Mouse (Mus musculus): ENCODE measurements around the gene Slc30a5.
"Not testable (repeated sequence)": the region's sequence is repeated elsewhere in the genome, so short reads cannot be mapped to it uniquely, and the experiment has no call there.

The Slc30a5 gene

DNA sequence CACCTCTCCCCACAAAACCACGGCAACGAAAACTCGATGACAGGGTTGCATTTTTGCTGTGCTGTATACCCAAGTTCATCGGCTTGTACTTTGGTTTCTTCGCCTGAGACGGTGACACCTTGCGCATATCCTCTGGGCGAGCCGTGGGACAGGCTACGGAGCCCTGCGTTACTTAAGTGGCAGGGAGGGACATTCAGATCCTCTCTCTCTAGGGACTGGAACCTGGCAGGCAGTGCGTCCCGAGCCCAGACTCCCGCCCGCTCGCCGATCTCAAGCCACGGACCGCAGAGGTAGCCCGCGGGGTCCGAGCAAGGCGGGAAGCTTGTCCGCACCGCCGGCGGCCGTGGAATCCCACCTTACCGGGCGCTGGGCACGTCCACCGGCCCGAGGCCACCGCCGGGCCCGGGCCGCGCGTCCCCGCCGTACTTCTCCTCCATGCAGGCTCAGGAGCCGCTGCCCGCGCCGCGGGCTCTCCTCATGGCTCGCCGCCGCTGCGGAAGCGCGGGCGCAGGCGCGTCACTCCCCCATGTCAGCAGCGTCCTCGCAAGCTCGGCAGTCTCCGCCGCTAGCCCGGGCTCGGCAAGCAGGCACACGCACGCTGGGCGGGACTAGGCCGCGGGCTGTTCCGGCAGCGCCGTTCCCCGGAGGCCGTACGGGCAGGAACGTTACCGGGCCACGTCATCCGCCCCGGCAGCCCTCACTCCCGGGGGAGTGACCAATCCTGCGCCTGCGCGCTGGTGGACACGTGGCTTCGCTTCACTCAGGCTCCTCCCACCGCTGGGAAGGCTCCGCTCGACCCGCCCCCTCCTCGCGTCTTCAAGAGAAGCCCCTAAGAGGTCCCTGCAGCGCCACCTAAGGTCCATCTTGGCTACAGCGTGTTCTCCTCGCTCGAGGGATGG lies at the start of gene Slc30a5:
Gene Slc30a5 (minus strand): TSS at position 687 of the 899 bp plus-strand sequence.
- peak; percentile 97 to 99 for DNase-seq (ENCODE audit: low spot score in 2 of 2)

DNA sequence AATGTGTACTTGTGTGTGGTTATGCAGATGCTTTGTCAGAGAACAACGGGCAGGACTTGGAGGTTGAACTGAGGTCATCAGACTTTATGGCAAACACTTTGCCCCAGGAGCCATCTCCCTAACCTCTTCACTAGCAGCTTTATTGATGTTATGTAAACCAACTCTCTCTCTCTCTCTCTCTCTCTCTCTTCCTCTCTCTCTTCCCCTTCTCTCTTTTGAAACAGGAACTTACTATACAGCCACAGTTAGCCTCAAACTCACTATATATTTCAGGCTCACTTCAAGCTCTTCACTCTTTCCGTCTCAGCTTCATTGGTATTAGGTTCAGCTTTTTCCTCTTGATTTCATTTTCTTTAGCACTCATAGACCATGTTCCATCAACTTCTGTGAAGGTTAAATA lies 48.7 kb upstream of the Slc30a5 start:
- DNase-seq (ENCODE audit: low spot score in 2 of 2), result no peak

DNA sequence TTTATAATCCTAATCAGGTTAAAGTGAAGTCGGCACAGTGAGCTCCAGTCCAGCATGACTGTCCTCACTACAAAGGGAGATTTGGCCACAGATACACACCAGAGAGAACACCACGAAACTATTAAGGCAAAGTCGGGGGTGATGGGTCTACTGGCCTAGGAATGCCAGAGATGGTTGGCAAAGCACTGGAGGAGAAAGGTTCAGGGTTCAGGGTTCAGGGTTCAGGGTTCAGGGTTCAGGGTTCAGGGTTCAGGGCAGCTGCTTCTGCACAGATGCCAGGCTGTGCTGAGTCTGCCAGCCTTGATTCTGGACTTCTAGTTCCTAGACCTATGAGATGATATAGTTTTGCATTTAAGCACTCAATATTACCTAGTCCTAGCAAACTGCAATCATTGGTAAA lies 46.6 kb upstream of the Slc30a5 start:
- DNase-seq (ENCODE audit: low spot score in 2 of 2), result no peak

DNA sequence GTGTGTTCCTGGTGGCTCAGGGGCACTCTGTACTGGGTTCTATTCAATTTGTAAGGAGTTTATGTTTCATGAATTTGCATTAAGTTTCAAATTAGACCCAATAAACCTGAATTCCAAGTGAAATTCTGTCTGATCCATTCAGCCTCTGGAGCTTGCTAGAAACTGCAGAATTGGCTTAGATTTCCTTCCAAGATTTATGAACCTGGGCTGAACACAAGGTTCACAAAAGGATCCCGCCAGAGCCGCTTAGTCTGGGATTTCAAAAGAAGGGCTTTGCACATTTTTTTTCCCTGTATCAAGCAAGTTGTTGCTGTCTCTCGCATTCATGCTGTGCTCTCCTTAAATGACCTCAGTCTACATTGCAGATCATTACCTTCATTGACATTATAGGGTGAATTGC lies 46.1 kb upstream of the Slc30a5 start:
- DNase-seq (ENCODE audit: low spot score in 2 of 2), result no peak

DNA sequence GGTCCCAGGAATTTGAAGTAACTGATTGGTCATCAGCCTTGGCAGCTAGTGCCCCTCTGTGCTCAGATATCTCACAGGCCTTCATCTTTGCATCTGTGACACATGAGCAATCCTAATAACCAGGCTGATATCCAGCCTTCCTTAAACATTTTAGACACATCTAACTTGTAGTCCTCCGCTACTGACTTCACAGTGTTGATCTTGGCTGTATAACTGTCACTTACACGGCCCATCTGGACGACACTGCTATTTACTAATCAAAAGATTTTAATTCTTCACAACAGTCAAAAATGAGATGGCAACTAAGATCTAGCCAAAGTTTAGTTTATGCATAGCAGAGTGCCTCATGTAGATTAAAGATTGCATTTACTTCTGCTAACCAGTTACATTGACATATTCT lies 45.0 kb upstream of the Slc30a5 start:
- no peak for DNase-seq (ENCODE audit: low spot score in 2 of 2)

DNA sequence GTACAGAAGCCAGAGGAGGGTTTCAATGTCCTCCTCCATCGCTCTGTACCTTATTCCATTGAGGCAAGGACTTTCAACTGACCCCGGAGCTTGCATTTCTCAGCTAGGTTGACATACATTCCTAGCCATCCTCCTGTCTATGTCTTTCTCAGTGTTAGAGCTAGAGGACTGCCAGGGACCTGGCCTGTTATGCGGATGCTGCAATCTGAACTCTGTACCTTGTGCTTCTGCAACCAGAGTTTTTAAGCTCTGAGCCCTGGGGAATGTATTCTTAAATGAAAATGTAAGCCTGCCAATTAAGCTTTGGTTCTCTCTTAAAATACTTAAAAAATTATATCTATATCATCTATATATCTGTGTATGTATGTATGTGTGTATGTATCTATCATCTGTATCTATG lies 44.5 kb upstream of the Slc30a5 start:
- DNase-seq (ENCODE audit: low spot score in 2 of 2), result no peak

DNA sequence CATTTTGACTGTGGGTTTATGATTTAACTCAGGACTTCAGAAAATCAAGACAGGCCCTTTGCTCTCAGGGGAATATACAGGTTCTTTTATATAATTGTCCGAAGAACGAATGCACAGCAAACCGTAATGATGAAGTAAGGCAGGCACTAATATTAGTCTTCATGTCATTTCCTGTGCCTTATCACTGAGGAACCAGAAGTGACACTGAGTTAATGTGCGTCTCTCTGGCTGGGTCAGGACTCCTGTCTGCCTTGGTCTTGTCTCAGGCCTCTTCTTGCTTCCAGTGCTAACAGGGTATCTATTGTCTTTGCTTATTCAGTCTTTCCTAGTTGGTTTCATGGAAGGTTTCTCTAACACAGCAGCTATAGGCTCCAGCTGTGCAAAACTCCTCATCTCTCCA lies 41.9 kb upstream of the Slc30a5 start:
- DNase-seq (ENCODE audit: low spot score in 2 of 2), result no peak

DNA sequence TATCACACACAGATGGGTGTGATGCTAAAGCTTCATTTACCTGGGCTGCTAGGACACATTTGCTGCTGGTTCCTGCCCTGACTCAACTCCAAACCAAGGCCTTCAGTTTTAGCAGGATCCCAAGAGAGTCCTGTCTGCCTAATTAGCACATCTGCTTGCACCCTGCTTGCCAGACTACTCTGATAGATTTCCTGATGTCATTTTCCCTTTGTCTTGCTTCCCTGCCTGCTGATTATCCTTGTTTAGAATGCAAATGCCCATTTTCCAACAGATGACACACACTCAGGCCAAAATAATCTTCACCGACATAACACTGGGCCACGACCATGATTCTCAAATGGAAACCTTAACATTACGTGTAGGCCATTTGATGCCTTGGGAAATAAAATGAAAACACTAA lies 41.4 kb upstream of the Slc30a5 start:
- no peak for DNase-seq (ENCODE audit: low spot score in 2 of 2)

DNA sequence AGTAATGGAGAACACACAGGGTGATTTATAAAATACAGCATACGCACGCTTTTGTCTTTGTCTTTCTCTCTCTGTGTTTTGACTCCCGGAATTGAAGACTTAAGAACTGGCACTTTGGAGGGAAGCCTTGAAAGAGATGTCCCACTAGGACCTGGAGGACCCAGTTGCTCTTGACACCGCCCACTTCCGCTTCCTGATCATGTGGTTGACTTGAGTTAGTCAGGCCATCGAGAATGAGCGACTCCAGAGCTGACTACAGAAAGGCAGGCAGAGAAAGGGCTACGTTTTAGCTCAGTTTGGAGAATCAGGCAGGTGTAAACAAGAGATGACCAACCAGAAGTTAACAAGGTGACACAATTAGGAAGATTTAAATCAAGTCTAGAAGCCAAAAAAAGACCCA lies 40.3 kb upstream of the Slc30a5 start:
- DNase-seq (ENCODE audit: low spot score in 2 of 2), result no peak

DNA sequence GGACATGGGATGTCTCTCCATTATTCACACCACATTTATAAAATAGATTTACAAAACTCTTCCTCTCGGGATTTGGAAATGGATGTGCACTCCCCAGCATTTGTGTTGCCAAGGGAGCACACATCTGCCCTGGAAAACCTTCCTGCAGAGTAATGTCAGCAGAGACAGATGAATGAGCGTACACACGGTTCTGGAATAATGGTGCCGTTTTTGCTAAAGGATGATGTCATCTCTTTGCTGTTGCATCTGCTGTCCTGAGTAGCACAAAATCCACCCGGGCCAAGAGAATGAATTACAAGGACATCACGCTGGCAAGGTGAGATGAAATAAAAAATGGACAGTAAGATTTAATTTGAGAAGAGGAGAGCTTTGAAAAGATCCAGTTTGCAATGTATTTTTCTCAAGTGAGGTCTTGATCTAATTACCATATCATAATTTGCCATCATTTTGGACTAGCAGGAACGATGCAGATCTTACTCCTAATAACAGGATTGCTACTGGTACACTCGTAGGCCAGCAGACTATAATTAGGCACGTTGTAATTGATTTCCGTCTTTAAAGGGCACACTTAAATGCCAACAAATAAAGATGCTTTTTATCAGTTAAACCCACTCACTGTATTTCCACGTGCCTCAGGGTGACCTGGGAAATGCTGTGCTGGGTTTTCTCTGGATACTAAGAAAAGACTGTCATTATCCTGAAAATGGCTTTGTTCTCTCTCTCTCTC lies 38.4 kb upstream of the Slc30a5 start:
- peak in 1 of 2 experiments; percentile 35 for DNase-seq (ENCODE audit: low spot score in 2 of 2)

DNA sequence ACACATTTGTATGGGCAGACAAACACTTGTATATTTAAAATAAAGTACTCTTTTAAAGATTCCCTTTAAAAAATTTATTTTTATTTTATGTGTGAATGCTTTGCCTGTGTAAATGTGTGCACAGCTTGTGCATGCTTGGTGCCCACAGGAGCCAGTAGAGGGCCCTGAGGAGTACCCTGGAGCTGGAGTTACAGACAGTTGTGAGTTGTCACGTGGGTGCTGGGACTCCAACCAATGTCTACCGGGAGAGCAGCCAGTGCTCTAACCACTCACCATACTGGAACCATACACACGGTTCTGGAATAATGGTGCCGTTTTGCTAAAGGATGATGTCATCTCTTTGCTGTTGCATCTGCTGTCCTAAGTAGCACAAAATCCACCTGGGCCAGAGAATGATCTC lies 36.6 kb upstream of the Slc30a5 start:
- no peak for DNase-seq (ENCODE audit: low spot score in 2 of 2)

DNA sequence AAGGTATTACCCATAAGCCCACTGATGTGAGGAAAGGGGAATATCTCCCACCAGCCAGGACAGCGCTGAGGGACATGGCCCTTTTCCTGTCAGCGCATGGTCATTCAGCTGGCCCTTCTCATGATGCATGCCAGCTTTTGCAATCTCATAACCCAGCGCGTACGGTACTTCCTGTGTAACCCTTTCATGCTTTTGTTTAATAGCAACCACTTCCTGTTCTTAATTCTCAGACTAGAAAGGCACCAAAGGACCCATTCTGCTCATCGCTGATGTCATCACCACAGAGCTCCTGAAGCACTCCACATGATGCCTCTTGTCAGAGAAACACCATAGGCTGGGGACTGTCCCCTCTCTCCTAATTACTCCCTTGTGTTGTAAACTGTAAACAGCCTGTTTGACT lies 33.1 kb upstream of the Slc30a5 start:
- no peak for DNase-seq (ENCODE audit: low spot score in 2 of 2)

DNA sequence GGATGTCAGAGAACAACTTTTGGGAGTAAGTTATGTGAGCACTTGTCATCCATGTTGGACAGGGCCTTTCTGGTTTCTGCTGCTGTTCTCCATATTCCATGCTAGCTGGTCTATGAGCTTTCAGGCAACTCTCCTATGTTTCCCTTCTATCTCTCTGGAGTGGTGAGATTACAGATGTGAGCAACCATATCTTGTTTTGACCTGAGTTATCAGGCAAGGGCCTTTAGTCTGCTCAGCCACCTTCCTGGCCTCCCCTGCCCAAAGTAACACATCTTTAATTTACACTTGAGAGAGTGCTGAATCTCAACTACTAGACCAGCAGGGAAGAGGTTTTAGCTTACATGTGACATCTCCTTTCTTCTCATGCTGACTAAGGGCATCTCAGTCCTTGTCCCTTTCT lies 32.5 kb upstream of the Slc30a5 start:
- DNase-seq (ENCODE audit: low spot score in 2 of 2), result no peak

DNA sequence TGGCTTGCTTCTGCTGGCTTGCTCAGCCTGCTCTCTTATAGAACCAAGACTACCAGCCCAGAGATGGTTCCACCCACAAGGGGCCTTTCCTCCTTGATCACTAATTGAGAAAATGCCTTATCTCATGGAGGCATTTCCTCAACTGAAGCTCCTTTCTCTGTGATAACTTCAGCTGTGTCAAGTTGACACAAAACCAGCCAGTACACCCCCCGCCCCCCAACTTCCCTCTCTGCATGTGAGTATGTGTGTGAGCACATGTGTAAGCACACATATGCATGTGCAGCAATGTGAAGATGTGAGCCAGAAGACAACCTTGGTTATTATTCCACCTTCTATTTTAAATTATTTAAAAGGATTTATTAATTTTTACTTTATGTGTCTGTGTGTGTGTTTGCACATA lies 30.7 kb upstream of the Slc30a5 start:
- not testable (repeated sequence) for DNase-seq (ENCODE audit: low spot score in 2 of 2)

DNA sequence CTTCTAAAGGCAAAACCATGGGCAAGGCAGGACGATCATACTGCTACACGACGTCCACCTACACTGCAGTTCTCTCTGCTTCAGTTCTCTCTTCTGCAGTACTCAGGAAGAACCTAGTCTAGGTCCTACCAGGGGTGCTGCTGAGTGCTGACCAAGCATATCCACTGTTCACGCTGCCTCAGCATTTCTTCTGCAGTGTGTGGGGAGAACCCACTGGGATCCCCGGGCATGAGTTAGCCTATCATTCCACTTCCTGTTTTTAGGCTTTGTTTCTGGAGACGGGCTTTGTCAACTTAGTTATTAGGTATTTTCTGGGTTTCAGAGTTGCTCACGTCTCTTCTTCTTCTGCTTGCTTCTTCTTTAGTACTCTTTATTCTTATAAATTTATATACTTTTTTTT lies 25.9 kb upstream of the Slc30a5 start:
- DNase-seq (ENCODE audit: low spot score in 2 of 2), result no peak

DNA sequence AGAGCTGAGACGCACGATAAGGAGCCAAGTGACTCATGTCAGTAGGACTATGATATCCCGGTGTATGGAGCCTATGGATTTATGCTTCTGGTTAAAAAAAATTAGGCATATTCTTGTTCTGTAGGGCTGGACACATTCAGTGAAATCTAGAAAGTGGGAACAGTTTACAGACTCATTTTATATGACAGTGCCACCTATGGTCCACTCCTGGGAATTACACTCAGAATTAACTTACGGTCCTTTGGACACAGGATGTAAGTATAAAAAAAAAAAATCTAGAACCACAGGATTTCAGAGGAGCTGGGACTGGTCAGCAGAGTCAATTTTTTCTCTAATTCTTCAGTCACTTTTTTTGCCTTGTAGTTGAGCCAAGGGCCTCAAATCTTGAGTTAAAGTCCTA lies 20.9 kb upstream of the Slc30a5 start:
- peak in 1 of 2 experiments; percentile 42 for DNase-seq (ENCODE audit: low spot score in 2 of 2)

DNA sequence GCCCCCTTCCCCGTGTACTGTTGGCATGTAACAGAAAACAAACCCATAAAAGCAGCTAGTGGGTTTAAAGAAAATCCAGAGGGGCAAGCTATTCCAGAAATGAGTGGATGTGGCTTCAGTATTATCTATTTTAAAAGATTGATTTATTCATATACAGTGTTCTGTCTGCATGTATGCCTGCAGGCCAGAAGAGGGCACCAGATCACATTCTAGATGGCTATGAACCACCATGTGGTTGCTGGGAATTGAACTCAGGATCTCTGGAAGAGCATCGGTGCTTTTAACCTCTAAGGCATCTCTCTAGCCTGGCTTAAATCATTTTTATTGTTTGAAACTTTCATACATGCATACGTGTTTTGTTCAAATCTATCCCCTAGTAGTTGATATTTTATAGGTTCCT lies 19.9 kb upstream of the Slc30a5 start:
- no peak for DNase-seq (ENCODE audit: low spot score in 2 of 2)

DNA sequence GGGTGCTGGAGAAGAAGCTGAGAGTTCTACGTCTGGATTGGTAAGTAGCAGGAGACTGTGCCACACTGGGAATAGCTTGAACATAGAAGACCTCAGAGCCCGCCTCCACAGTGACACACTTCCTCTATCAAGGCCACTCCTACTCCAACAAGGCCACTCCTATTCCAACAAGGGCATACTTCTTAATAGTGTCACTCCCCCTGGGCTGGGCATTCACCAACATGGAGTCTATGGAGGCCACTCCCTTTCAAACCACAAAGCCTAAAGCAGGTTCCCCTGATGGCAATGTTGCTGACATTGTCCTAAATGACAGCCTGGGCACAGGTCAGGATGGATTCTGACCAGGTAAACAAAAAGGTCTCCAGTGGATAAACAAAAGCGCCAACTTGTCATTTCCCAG lies 15.9 kb upstream of the Slc30a5 start:
- DNase-seq (ENCODE audit: low spot score in 2 of 2), result no peak

DNA sequence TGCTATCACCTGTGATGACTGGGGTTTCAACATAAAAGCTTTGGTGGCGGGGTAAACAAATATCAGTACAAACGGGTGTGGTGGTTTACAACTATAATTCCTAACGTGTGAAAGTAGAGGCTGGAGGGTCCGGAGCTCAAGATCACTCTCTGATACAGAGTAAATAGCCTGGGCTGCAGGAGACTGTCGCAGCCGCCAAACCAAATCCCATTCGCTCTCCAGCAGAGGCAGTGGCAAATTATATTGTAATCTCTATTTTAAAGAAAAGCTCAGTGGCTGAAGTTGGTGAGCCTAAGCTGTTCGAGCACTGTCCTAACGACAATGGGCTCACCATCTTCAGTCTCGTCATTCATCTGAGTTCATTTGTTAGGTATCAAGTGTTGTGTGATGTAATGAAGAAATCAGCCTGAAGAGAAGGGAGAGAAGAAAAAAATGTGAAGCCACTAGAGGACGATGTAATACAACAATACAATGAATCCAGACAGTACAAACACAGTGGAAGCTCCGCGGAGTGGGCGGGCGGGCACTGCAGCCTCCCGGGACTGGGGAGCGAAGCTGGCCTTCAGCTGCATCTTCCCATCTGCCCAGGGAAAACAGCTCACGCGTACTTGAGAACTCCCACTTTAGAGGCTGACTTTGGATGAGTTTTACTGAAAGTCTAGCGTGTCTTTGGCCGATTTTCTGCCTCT lies 13.8 kb upstream of the Slc30a5 start:
- peak; percentile 32 to 69 for DNase-seq (ENCODE audit: low spot score in 2 of 2)

DNA sequence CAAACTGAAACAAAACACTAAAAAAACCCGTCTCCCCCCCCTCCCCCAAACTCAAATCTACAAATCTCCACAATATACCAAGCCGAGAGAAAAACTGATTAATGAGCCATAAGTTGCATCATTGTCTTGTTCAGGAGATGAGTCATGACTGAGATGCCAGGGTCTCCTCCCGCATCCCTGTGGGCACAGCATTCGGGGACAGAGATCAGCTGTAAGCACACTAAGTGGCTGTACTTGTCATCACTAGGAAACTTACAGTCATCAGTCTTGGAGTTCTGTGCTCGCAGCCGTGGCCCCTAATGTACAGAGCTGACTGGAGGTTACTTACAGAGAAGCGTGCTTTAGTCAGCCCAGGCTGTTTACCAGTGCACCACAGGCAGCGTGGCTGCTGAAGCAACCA lies 13.0 kb upstream of the Slc30a5 start:
- no peak for DNase-seq (ENCODE audit: low spot score in 2 of 2)

DNA sequence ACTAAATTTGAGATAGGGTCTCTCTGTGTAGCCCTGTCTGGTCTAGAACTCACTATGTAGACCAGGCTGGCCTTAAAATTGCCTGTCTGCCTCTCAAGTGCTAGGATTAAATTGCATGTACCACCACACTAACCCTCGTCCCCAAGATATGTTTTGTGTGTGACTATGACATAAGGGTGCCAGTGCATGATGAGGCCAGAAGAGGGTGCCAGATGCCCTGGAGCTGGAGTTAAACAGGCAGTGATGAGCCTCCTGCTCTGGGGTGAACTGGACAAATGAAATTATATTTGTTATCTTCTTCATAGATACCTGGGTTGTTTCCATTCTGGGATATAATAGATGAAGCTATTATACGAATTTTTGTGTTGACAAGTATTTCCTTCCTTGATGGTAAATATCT lies 10.7 kb upstream of the Slc30a5 start:
- no peak for DNase-seq (ENCODE audit: low spot score in 2 of 2)

DNA sequence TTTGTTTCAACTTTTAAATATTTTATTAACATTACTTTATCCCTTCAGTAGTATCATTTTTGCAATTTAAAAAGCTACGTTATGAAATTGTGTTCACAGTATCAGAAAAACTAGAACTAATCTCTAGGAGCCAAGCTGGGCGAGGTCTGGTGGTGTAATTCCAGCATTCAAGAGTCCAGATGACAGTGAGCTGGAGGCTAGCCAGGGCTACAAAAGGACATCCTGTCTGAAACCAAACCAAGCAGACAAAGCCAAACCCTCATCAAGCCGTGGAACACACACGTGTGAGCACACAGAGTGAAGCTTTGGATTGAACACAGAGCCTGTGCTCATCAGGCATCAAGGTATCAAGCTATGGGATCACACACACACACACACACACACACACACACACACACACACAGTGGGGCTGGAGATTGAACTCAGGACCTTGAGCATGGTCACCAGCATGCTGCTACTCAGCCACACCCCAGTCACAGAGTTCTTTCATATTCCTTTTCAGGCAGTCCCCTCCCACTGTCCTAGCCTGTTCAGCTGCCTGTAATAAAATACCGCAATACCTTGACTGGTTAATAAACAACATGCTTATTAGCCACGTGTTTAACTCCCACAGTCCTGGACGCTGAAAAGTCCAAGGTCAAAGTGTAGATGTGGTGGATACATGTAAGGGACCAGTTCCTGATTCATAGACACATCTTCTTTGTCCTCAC lies 9.9 kb upstream of the Slc30a5 start:
- no peak for DNase-seq (ENCODE audit: low spot score in 2 of 2)

All from left cerebral cortex, adult 9 months (tissue).